Mouse (Mus musculus): ENCODE data around the gene Nek10.
"Not testable (repeated sequence)": the region's sequence is repeated elsewhere in the genome, so short reads cannot be mapped to it uniquely, and the experiment has no call there.

Nek10 gene

GRCm38 (mm10) chr14:15011408-15011807, 208.2 kb downstream of the Nek10 start:
- DNase-seq = no peak

DNA sequence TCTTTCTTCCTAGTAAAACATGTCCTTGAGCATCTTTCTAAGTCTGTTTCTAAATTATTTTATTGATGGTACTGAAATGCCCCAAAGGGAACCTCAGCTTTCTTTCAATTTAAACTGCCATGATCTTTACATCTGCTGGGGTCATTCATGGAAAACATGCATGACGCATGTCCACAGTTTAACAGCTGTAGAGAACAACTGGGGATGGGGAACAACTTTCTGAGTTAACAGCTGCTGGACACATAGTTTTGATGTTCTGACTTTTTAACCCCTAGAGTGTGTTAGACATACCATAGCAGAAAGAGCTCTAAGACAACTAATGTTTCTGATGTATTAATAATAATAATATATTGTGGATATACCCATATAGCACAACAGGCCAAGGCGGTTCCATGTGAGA, 211.6 kb downstream of the Nek10 start:
- DNase-seq = no peak

DNA sequence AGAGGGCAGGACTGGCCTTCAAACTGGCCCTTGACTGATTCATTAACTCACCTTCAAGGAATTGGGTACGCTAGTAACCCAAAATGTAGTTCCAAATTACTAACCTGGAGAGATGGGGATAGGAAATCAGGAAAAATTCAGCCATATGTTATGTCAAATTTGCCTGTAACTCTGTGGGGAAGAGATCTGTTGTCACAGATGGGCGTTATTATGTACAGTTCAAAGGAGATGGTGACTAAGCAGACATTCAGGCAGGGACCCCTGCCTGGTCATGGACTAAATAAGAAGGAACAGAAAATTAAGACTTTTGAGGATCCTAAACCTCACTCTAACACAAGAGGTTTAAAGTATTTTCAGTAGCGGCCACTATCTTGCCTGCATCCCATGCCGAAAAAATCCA, 227.4 kb downstream of the Nek10 start:
- DNase-seq = not testable (repeated sequence)

DNA sequence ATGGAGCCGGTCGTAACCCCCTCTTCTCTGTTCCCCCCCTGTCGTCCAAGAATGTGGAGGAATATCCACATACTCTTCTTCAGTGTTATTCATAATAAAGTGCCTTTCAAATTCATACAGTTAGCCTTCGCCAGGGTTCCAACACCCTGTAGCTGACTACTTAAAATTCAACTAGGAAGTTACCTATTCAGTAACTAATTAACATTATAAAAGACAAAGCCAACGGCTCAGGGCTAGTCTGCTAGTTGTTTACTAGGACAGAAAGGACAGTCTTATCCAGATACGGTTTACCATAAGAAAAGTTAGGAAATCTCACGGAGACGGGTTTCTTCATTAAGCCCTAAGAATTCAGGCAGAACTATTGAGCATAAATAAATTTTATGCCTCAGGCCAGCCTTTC, 231.4 kb downstream of the Nek10 start:
- not testable (repeated sequence) for DNase-seq

DNA sequence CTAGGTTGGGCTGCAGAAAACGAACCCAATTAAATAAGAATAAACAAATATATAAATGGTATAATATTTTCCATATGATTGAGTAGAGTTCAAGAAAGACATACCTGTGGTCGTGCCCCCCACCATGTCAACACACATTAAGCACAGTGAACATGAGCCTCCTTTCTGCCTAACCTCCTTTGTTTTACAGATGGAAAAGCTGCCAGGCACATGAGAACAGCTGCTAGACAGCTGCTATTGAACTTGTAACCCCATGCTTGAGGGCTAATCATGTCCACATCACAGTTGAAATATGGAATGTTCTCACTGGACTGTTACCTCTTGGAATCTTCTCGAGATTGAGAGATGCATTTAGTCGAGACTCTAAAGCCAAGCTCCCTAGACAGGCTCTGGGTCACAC, 245.0 kb downstream of the Nek10 start:
- no peak for DNase-seq

DNA sequence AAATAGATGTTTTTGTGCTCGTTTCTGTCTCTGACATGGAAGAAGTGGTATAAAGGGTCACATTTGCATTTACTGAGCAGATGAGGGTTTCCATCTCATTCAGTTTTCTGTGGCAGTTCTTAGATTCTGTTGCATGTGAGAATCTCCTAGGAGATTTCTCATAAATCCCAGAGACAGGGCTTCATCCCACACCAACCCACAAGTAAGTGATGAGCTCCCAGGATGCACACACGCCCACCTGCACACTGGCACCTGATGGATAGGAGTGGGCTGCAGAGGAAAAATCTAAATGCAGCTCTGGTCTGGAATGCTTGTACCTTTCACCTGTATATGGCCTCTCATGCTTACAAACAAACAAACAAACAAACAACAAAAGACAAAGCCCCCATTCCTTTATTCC, 258.3 kb downstream of the Nek10 start:
- DNase-seq = peak; percentile 33

Data from right cerebral cortex, adult 18-20 months (tissue).